Mouse (Mus musculus) right cerebral cortex, postnatal 4 days (tissue): Measurements from ENCODE around the gene Izumo4.

Experiments used
- DNase-seq: peaks from one replicate; pipeline ENCODE4 v3.0.0-alpha.2; 2022

Izumo4 gene

GRCm38 (mm10) chr10:80669737-80670485, 32.1 kb upstream of the Izumo4 start:
- no peak for DNase-seq

GRCm38 (mm10) chr10:80670531-80670930, 31.5 kb upstream of the Izumo4 start:
- no peak for DNase-seq

GRCm38 (mm10) chr10:80671251-80671650, 30.7 kb upstream of the Izumo4 start:
- no peak for DNase-seq

- DNase-seq = no peak
Measured at GRCm38 (mm10) chr10:80671936-80672690, 29.9 kb upstream of the Izumo4 start.

GRCm38 (mm10) chr10:80673690-80674089, 28.3 kb upstream of the Izumo4 start:
- no peak for DNase-seq

GRCm38 (mm10) chr10:80674161-80674711, 27.7 kb upstream of the Izumo4 start:
- no peak for DNase-seq

GRCm38 (mm10) chr10:80674851-80675404, 27.1 kb upstream of the Izumo4 start:
- no peak for DNase-seq

GRCm38 (mm10) chr10:80675405-80676197, 26.4 kb upstream of the Izumo4 start:
- DNase-seq = peak; percentile 25

- DNase-seq = peak; percentile 99
Measured at GRCm38 (mm10) chr10:80676198-80676928, 25.6 kb upstream of the Izumo4 start.

- DNase-seq = no peak
Measured at GRCm38 (mm10) chr10:80677128-80677875, 24.7 kb upstream of the Izumo4 start.

- peak; percentile 83 for DNase-seq
Measured at GRCm38 (mm10) chr10:80677942-80678436, 24.0 kb upstream of the Izumo4 start, which contains the start of gene Mknk2. Gene Mknk2 (minus strand): TSS chr10:80678112.

GRCm38 (mm10) chr10:80678601-80679377, 23.2 kb upstream of the Izumo4 start:
- DNase-seq = no peak

GRCm38 (mm10) chr10:80679556-80680259, 22.3 kb upstream of the Izumo4 start:
- DNase-seq = no peak

GRCm38 (mm10) chr10:80680260-80680696, 21.7 kb upstream of the Izumo4 start:
- DNase-seq = no peak

- DNase-seq = no peak
Measured at GRCm38 (mm10) chr10:80682003-80682402, 20.0 kb upstream of the Izumo4 start.

GRCm38 (mm10) chr10:80683647-80684046, 18.3 kb upstream of the Izumo4 start:
- DNase-seq = no peak

- no peak for DNase-seq
Measured at GRCm38 (mm10) chr10:80684214-80684613, 17.8 kb upstream of the Izumo4 start.

- DNase-seq = no peak
Measured at GRCm38 (mm10) chr10:80684984-80685383, 17.0 kb upstream of the Izumo4 start.

GRCm38 (mm10) chr10:80686617-80687016, 15.4 kb upstream of the Izumo4 start:
- DNase-seq = no peak
